Mouse (Mus musculus): Measurements from ENCODE around the gene Armh4. TPM values are rescaled to one million over a fixed set of nuclear protein-coding genes. Genes with fewer than 3 reads are reported as not detected.
"Not testable (repeated sequence)": the region's sequence is repeated elsewhere in the genome, so short reads cannot be mapped to it uniquely, and the experiment has no call there.

Armh4 gene
- polyA plus RNA-seq, 1 experiment from 2014 or later: 18.8 TPM

GRCm38 (mm10) chr14:49777539-49777938 lies 5.6 kb downstream of the Armh4 start:
- 78% methylated on average over 4 of the region's 4 CpGs for WGBS
- not testable (repeated sequence) for H3K27ac ChIP-seq (replicated peaks); H3K9me3 ChIP-seq; H3K36me3 ChIP-seq (replicated peaks); H3K4me3 ChIP-seq; H3K4me1 ChIP-seq; H3K27me3 ChIP-seq (replicated peaks; ENCODE audit: low read depth, poor library complexity, severe bottlenecking); DNase-seq (ENCODE audit: low spot score)

GRCm38 (mm10) chr14:49771746-49772145 lies 11.4 kb downstream of the Armh4 start:
- no peak for DNase-seq (ENCODE audit: low spot score)
- 90% methylated on average over 1 of the region's 1 CpGs for WGBS
- no peaks in the 10 kb centered on the region for H3K36me3 ChIP-seq (replicated peaks)

GRCm38 (mm10) chr14:49766601-49767000 lies 16.6 kb downstream of the Armh4 start:
- no peak for DNase-seq (ENCODE audit: low spot score)
- Histone ChIP-seq H3K27ac (replicated peaks) (no peak overlapping the region), H3K4me1 (no peaks in the 10 kb centered on the region), H3K27me3 (replicated peaks; ENCODE audit: low read depth, poor library complexity, severe bottlenecking) (no peaks in the 10 kb centered on the region), H3K4me3 (no peak overlapping the region), H3K36me3 (replicated peaks) (no peaks in the 10 kb centered on the region), H3K9me3 (no peaks in the 10 kb centered on the region)
- WGBS: 94% methylated on average over 4 of the region's 4 CpGs

More at GRCm38 (mm10) chr14:49771746-49772145, 11.4 kb downstream of the Armh4 start:
- Histone ChIP-seq H3K27me3 (replicated peaks; ENCODE audit: low read depth, poor library complexity, severe bottlenecking) (no peaks in the 10 kb centered on the region), H3K9me3 (no peaks in the 10 kb centered on the region), H3K27ac (replicated peaks) (no peak overlapping the region), H3K4me1 (no peaks in the 10 kb centered on the region), H3K4me3 (no peak overlapping the region)

GRCm38 (mm10) chr14:49755845-49756244 lies 27.3 kb downstream of the Armh4 start:
- Histone ChIP-seq H3K27me3 (replicated peaks; ENCODE audit: low read depth, poor library complexity, severe bottlenecking) (no peaks in the 10 kb centered on the region), H3K27ac (replicated peaks) (no peak overlapping the region), H3K4me3 (no peak overlapping the region), H3K36me3 (replicated peaks) (no peaks in the 10 kb centered on the region), H3K4me1 (no peaks in the 10 kb centered on the region), H3K9me3 (no peaks in the 10 kb centered on the region)
- DNase-seq (ENCODE audit: low spot score): no peak
- WGBS: 94% methylated on average over 1 of the region's 1 CpGs

- H3K4me3 ChIP-seq: no peak overlapping the region
- no peaks in the 10 kb centered on the region for H3K4me1 ChIP-seq
- no peaks in the 10 kb centered on the region for H3K9me3 ChIP-seq
- H3K27me3 ChIP-seq (replicated peaks; ENCODE audit: low read depth, poor library complexity, severe bottlenecking): no peaks in the 10 kb centered on the region
- no peak for DNase-seq (ENCODE audit: low spot score)
- H3K27ac ChIP-seq (replicated peaks): no peak overlapping the region
- no peaks in the 10 kb centered on the region for H3K36me3 ChIP-seq (replicated peaks)
Observed at GRCm38 (mm10) chr14:49752614-49753013, 30.6 kb downstream of the Armh4 start.

GRCm38 (mm10) chr14:49745874-49746273 lies 37.3 kb downstream of the Armh4 start:
- Histone ChIP-seq H3K4me1 (no peaks in the 10 kb centered on the region), H3K9me3 (no peaks in the 10 kb centered on the region), H3K36me3 (replicated peaks) (no peaks in the 10 kb centered on the region), H3K4me3 (no peak overlapping the region), H3K27ac (replicated peaks) (no peak overlapping the region), H3K27me3 (replicated peaks; ENCODE audit: low read depth, poor library complexity, severe bottlenecking) (no peaks in the 10 kb centered on the region)
- WGBS: 94% methylated on average over 1 of the region's 1 CpGs
- no peak for DNase-seq (ENCODE audit: low spot score)

GRCm38 (mm10) chr14:49743946-49744526 lies 39.1 kb downstream of the Armh4 start:
- no peaks in the 10 kb centered on the region for H3K27me3 ChIP-seq (replicated peaks; ENCODE audit: low read depth, poor library complexity, severe bottlenecking)
- H3K36me3 ChIP-seq (replicated peaks): no peaks in the 10 kb centered on the region
- H3K27ac ChIP-seq (replicated peaks): no peak overlapping the region
- H3K4me1 ChIP-seq: no peaks in the 10 kb centered on the region
- H3K4me3 ChIP-seq: no peak overlapping the region
- WGBS: 86% methylated on average over 6 of the region's 6 CpGs
- H3K9me3 ChIP-seq: no peaks in the 10 kb centered on the region
- DNase-seq (ENCODE audit: low spot score): no peak

- Histone ChIP-seq H3K36me3 (replicated peaks) (no peaks in the 10 kb centered on the region), H3K27me3 (replicated peaks; ENCODE audit: low read depth, poor library complexity, severe bottlenecking) (no peaks in the 10 kb centered on the region), H3K4me3 (no peak overlapping the region), H3K4me1 (no peaks in the 10 kb centered on the region), H3K9me3 (no peaks in the 10 kb centered on the region), H3K27ac (replicated peaks) (no peak overlapping the region)
- DNase-seq (ENCODE audit: low spot score): no peak
- 74% methylated on average over 7 of the region's 7 CpGs for WGBS
Observed at GRCm38 (mm10) chr14:49739328-49739727, 43.9 kb downstream of the Armh4 start.

GRCm38 (mm10) chr14:49738441-49739088 lies 44.6 kb downstream of the Armh4 start:
- Histone ChIP-seq H3K9me3 (no peaks in the 10 kb centered on the region), H3K27me3 (replicated peaks; ENCODE audit: low read depth, poor library complexity, severe bottlenecking) (no peaks in the 10 kb centered on the region), H3K27ac (replicated peaks) (no peak overlapping the region), H3K4me3 (no peak overlapping the region), H3K4me1 (no peaks in the 10 kb centered on the region), H3K36me3 (replicated peaks) (no peaks in the 10 kb centered on the region)
- WGBS: 64% methylated on average over 2 of the region's 2 CpGs
- no peak for DNase-seq (ENCODE audit: low spot score)

GRCm38 (mm10) chr14:49733950-49734349 lies 49.2 kb downstream of the Armh4 start:
- Histone ChIP-seq H3K27me3 (replicated peaks; ENCODE audit: low read depth, poor library complexity, severe bottlenecking) (no peaks in the 10 kb centered on the region), H3K4me1 (no peaks in the 10 kb centered on the region), H3K4me3 (no peak overlapping the region), H3K27ac (replicated peaks) (no peak overlapping the region), H3K9me3 (no peaks in the 10 kb centered on the region), H3K36me3 (replicated peaks) (no peaks in the 10 kb centered on the region)
- DNase-seq (ENCODE audit: low spot score): no peak

GRCm38 (mm10) chr14:49723361-49724054 lies 59.7 kb downstream of the Armh4 start:
- H3K36me3 ChIP-seq (replicated peaks): no peaks in the 10 kb centered on the region
- H3K9me3 ChIP-seq: no peaks in the 10 kb centered on the region
- no peaks in the 10 kb centered on the region for H3K4me1 ChIP-seq
- no peaks in the 10 kb centered on the region for H3K27me3 ChIP-seq (replicated peaks; ENCODE audit: low read depth, poor library complexity, severe bottlenecking)
- no peak overlapping the region for H3K27ac ChIP-seq (replicated peaks)
- no peak overlapping the region for H3K4me3 ChIP-seq
- peak; percentile 8 for DNase-seq (ENCODE audit: low spot score)
- 63% methylated on average over 4 of the region's 4 CpGs for WGBS

GRCm38 (mm10) chr14:49722782-49723181 lies 60.4 kb downstream of the Armh4 start:
- Histone ChIP-seq H3K4me3 (no peak overlapping the region), H3K9me3 (no peaks in the 10 kb centered on the region), H3K36me3 (replicated peaks) (no peaks in the 10 kb centered on the region), H3K4me1 (no peaks in the 10 kb centered on the region), H3K27me3 (replicated peaks; ENCODE audit: low read depth, poor library complexity, severe bottlenecking) (no peaks in the 10 kb centered on the region), H3K27ac (replicated peaks) (no peak overlapping the region)
- WGBS: 77% methylated on average over 3 of the region's 3 CpGs
- DNase-seq (ENCODE audit: low spot score): no peak

GRCm38 (mm10) chr14:49721281-49721680 lies 61.9 kb downstream of the Armh4 start:
- Histone ChIP-seq H3K27me3 (replicated peaks; ENCODE audit: low read depth, poor library complexity, severe bottlenecking) (no peaks in the 10 kb centered on the region), H3K4me1 (no peaks in the 10 kb centered on the region), H3K27ac (replicated peaks) (no peak overlapping the region), H3K4me3 (no peak overlapping the region), H3K36me3 (replicated peaks) (no peaks in the 10 kb centered on the region), H3K9me3 (no peaks in the 10 kb centered on the region)
- 74% methylated on average over 1 of the region's 1 CpGs for WGBS
- no peak for DNase-seq (ENCODE audit: low spot score)

Data from embryonic facial prominence, embryonic 10.5 days (tissue).